16 mouse cellular contexts compared by ENCODE assay signal in genomic region chr2:77266011-77266410, GRCm38 (mm10). TPM values are rescaled to one million over a fixed set of nuclear protein-coding genes. Genes with fewer than 3 reads are reported as not detected.
DNase-seq lines count a peak whose midpoint lies in the region; ATAC-seq lines count a peak whose summit lies in the region.
"Had no signal": no experiment of that assay in that cellular context is flagged by ENCODE, and none has a peak within 500 bp of the region (broad histone marks: within the 10 kb centered on the region; RNA-seq: fewer than 3 reads in every experiment).

No protein-coding gene starts in this region.

- no peak overlapping the region for H3K4me3 ChIP-seq in limb, embryonic 15.5 days
- H3K4me3 ChIP-seq in limb, embryonic 10.5 days: no peak overlapping the region
- H3K4me3 ChIP-seq: embryonic facial prominence, embryonic 13.5 days; heart, adult 2 months; hindbrain, embryonic 15.5 days; midbrain, embryonic 10.5 days had no signal

- H3K27ac ChIP-seq in limb, embryonic 15.5 days: peak overlapping the region; percentile 19; the same call in 1 of the 2 replicates
- H3K27ac ChIP-seq in limb, embryonic 10.5 days: no peak overlapping the region
- H3K27ac ChIP-seq: embryonic facial prominence, embryonic 13.5 days; heart, adult 2 months; hindbrain, embryonic 15.5 days; midbrain, embryonic 10.5 days had no signal

- no peak overlapping the region for H3K4me2 ChIP-seq in limb, embryonic 15.5 days
- H3K4me2 ChIP-seq: embryonic facial prominence, embryonic 13.5 days; hindbrain, embryonic 15.5 days; liver, embryonic 11.5 days had no signal

- ATAC-seq in limb, embryonic 15.5 days (ENCODE audit: insufficient number of reproducible peaks, low FRiP score, low TSS enrichment, low read depth): no peak
- ATAC-seq: forebrain, postnatal 0 days had no signal

- H3K9me3 ChIP-seq in limb, embryonic 15.5 days: no peaks in the 10 kb centered on the region
- no peaks in the 10 kb centered on the region for H3K9me3 ChIP-seq in limb, embryonic 10.5 days (replicated peaks)
- H3K9me3 ChIP-seq: embryonic facial prominence, embryonic 13.5 days; hindbrain, embryonic 15.5 days; midbrain, embryonic 10.5 days had no signal

- no peak overlapping the region for H3K9ac ChIP-seq in limb, embryonic 15.5 days
- H3K9ac ChIP-seq: embryonic facial prominence, embryonic 13.5 days; forebrain, postnatal 0 days; hindbrain, embryonic 15.5 days had no signal

- 56% methylated on average over 3 of the region's 3 CpGs for WGBS in limb, embryonic 15.5 days
- WGBS in limb, embryonic 10.5 days: 87% methylated on average over 3 of the region's 3 CpGs

- H3K4me1 ChIP-seq in limb, embryonic 15.5 days: peaks cover 32% of the 10 kb centered on the region
- peaks cover 22% of the 10 kb centered on the region for H3K4me1 ChIP-seq in limb, embryonic 10.5 days

- H3K27me3 ChIP-seq in limb, embryonic 15.5 days: no peaks in the 10 kb centered on the region
- no peaks in the 10 kb centered on the region for H3K27me3 ChIP-seq in limb, embryonic 10.5 days (ENCODE audit: low read depth, poor library complexity, severe bottlenecking)
- H3K27me3 ChIP-seq: embryonic facial prominence, embryonic 13.5 days; hindbrain, embryonic 15.5 days had no signal

- DNase-seq in cerebellum, adult 11 months: peak; percentile 48
- DNase-seq in cerebellum, postnatal 4 days (ENCODE audit: low spot score in 2 of 2): no peak
- DNase-seq in limb, embryonic 10.5 days (ENCODE audit: low spot score): no peak
- peak; percentile 43 to 61 for DNase-seq in cerebellum, postnatal 14 days
- DNase-seq in lung, postnatal 36 days: peak; percentile 15
- no peak for DNase-seq in spleen, adult 12 weeks (ENCODE audit: low spot score)
- DNase-seq in layer of hippocampus, postnatal 36 days: no peak
- DNase-seq: forebrain, postnatal 0 days; heart, adult 2 months; right cerebral cortex, postnatal 14 days had no signal

- no peaks in the 10 kb centered on the region for H3K36me3 ChIP-seq in limb, embryonic 15.5 days
- peaks cover 6% of the 10 kb centered on the region for H3K36me3 ChIP-seq in limb, embryonic 10.5 days
- H3K36me3 ChIP-seq: embryonic facial prominence, embryonic 13.5 days; G1E; hindbrain, embryonic 15.5 days; midbrain, embryonic 10.5 days had no signal

RNA-seq across cellular contexts. Expression of gene Sestd1, which starts 14.4 kb away (rescaled TPM):
- polyA plus RNA-seq in limb, embryonic 15.5 days (2015; fragmentation: Nextera tagmentation; extraction: Ambion mirVana): 16.9 and 17.3 TPM in 2 replicates
- polyA plus RNA-seq in limb, embryonic 10.5 days (2016; fragmentation: Nextera tagmentation; extraction: Ambion mirVana): 20.0 and 23.0 TPM in 2 replicates
- 10 to 100 TPM; 38.6 to 38.9 TPM for total RNA-seq in layer of hippocampus, postnatal 36 days (2021)

Comparison
In these comparisons a context has a peak if more than half of its experiments do, and no peak if none do; other contexts are left out.
1. DNase-seq: peak in cerebellum, adult 11 months (single experiment), cerebellum, postnatal 14 days (2 of 2) and lung, postnatal 36 days (single experiment); none in cerebellum, postnatal 4 days (0 of 2), limb, embryonic 10.5 days (single experiment), spleen, adult 12 weeks (single experiment) and layer of hippocampus, postnatal 36 days (0 of 2).